In genomic region chr7:113250433-113250991, GRCm38 (mm10) we compare ENCODE assay signal across 7 mouse cellular contexts. TPM values are rescaled to one million over a fixed set of nuclear protein-coding genes. Genes with fewer than 3 reads are reported as not detected.
DNase-seq lines count a peak whose midpoint lies in the region; ATAC-seq lines count a peak whose summit lies in the region.

No protein-coding gene starts in this region.

- no peak overlapping the region for H3K9ac ChIP-seq in embryonic facial prominence, embryonic 11.5 days (replicated peaks; ENCODE audit: low read length)
- peak overlapping the region; percentile 51 for H3K9ac ChIP-seq in heart, embryonic 16.5 days (ENCODE audit: low read length)
- no peak overlapping the region for H3K9ac ChIP-seq in stomach, embryonic 15.5 days

- H3K4me1 ChIP-seq in embryonic facial prominence, embryonic 11.5 days (ENCODE audit: control insufficient read depth, insufficient read depth, low read length), result no peaks in the 10 kb centered on the region
- peaks cover 43% of the 10 kb centered on the region for H3K4me1 ChIP-seq in heart, embryonic 16.5 days (ENCODE audit: control insufficient read depth, insufficient read depth, low read length)
- peaks cover 31% of the 10 kb centered on the region for H3K4me1 ChIP-seq in stomach, embryonic 15.5 days

- 47% methylated on average over 3 of the region's 3 CpGs for WGBS in embryonic facial prominence, embryonic 11.5 days
- WGBS in heart, embryonic 16.5 days, result 28% methylated on average over 3 of the region's 3 CpGs
- WGBS in stomach, embryonic 15.5 days, result 47% methylated on average over 3 of the region's 3 CpGs

- H3K27ac ChIP-seq in embryonic facial prominence, embryonic 11.5 days (replicated peaks; ENCODE audit: low read depth, low read length), result no peak overlapping the region
- H3K27ac ChIP-seq in heart, embryonic 16.5 days (ENCODE audit: low read length), result peak overlapping the region; percentile 97
- peak overlapping the region; percentile 69 for H3K27ac ChIP-seq in stomach, embryonic 15.5 days

- H3K27me3 ChIP-seq in embryonic facial prominence, embryonic 11.5 days (ENCODE audit: control insufficient read depth, insufficient read depth, low read length), result no peaks in the 10 kb centered on the region
- H3K27me3 ChIP-seq in heart, embryonic 16.5 days (ENCODE audit: control insufficient read depth, insufficient read depth, low read length), result no peaks in the 10 kb centered on the region
- H3K27me3 ChIP-seq in stomach, embryonic 15.5 days (replicated peaks), result no peaks in the 10 kb centered on the region

- H3K36me3 ChIP-seq in embryonic facial prominence, embryonic 11.5 days (replicated peaks; ENCODE audit: control insufficient read depth, insufficient read depth, low read depth, low read length), result no peaks in the 10 kb centered on the region
- no peaks in the 10 kb centered on the region for H3K36me3 ChIP-seq in heart, embryonic 16.5 days (ENCODE audit: control insufficient read depth, insufficient read depth)
- H3K36me3 ChIP-seq in stomach, embryonic 15.5 days, result no peaks in the 10 kb centered on the region

- no peak overlapping the region for H3K4me2 ChIP-seq in embryonic facial prominence, embryonic 11.5 days (ENCODE audit: low read depth, low read length)
- peak overlapping the region; percentile 47 for H3K4me2 ChIP-seq in heart, embryonic 16.5 days (ENCODE audit: low read depth, low read length)
- H3K4me2 ChIP-seq in stomach, embryonic 15.5 days, result no peak overlapping the region

- peak; percentile 77 for DNase-seq in ES-CJ7 (ENCODE audit: low read depth, low spot score)
- DNase-seq in adrenal gland, adult 2 months, result peak; percentile 76
- peak; percentile 64 for DNase-seq in embryonic facial prominence, embryonic 11.5 days (ENCODE audit: low spot score)
- peak; percentile 57 to 61 for DNase-seq in kidney, postnatal 25 days
- peak; percentile 62 for DNase-seq in mesoderm, embryonic 11.5 days (ENCODE audit: low read depth, low spot score)

- H3K4me3 ChIP-seq in embryonic facial prominence, embryonic 11.5 days (ENCODE audit: low read depth, low read length), result no peak overlapping the region
- no peak overlapping the region for H3K4me3 ChIP-seq in heart, embryonic 16.5 days (ENCODE audit: low read length)
- H3K4me3 ChIP-seq in stomach, embryonic 15.5 days (replicated peaks), result no peak overlapping the region

- H3K9me3 ChIP-seq in embryonic facial prominence, embryonic 11.5 days (replicated peaks; ENCODE audit: control insufficient read depth, low read length), result no peaks in the 10 kb centered on the region
- no peaks in the 10 kb centered on the region for H3K9me3 ChIP-seq in heart, embryonic 16.5 days (replicated peaks; ENCODE audit: control insufficient read depth, low read length)
- H3K9me3 ChIP-seq in stomach, embryonic 15.5 days, result no peaks in the 10 kb centered on the region

- 0 out of 2 replicates have a peak, but pooled peaks have one; percentile 56 for ATAC-seq in embryonic facial prominence, embryonic 11.5 days (replicated peaks; ENCODE audit: insufficient number of reproducible peaks, low FRiP score, low TSS enrichment, low read depth)
- peak; percentile 83 for ATAC-seq in heart, embryonic 16.5 days (replicated peaks; ENCODE audit: extremely low read depth, insufficient read depth, low FRiP score)
- ATAC-seq in stomach, embryonic 15.5 days (ENCODE audit: insufficient read depth, low FRiP score, low read depth), result peak; percentile 76; the same call in 1 of the 2 replicates

RNA-seq across cellular contexts. Expression of gene Arntl, which starts 43.2 kb away (rescaled TPM):
- 10 to 100 TPM; 10.3 to 58.8 TPM for total RNA-seq in adrenal gland, adult 2 months (2021)
- polyA plus RNA-seq in adrenal gland, adult 2 months (2012; rRNA removed), result 3.4 and 5.4 TPM in 2 replicates
- polyA plus RNA-seq in embryonic facial prominence, embryonic 11.5 days (2014; fragmentation: Nextera tagmentation; extraction: Ambion mirVana), result 8.3 and 9.3 TPM in 2 replicates
- polyA plus RNA-seq in heart, embryonic 16.5 days (2015; fragmentation: Nextera tagmentation; extraction: Ambion mirVana), result 11.0 and 12.4 TPM in 2 replicates
- polyA plus RNA-seq in stomach, embryonic 15.5 days (2015; fragmentation: Nextera tagmentation; extraction: Ambion mirVana), result 10.7 and 11.3 TPM in 2 replicates
